Mouse (Mus musculus) frontal cortex, postnatal 10 days (tissue): ENCODE results near the gene Lcmt2.

Experiments
- DNase-seq, 2 experiments: peaks; one replicate each; pipeline ENCODE4 v3.0.0; 2022; ENCODE audit warnings: low spot score in 2 of 2, mixed read lengths in 1 of 2

Gene Lcmt2

DNA sequence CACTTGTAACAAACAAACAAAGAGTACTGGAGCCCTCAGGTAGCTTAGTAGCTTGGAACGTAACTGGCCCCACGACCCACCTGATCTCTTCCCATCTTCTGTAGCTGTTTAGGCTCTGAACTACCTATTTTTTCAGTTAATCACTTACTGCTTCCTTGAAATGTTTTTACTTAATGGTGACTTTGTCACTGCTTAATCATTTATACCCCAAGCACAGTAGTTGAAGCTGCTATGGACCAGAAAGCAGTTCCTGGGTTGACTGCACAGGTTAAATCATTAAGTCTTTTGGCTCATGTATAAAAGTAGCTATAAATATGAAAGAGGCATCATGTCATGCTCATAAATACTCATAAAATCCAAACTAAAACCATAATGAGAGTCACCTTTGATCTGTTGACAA is 25.0 kb downstream of the Lcmt2 start:
- no peak for DNase-seq

DNA sequence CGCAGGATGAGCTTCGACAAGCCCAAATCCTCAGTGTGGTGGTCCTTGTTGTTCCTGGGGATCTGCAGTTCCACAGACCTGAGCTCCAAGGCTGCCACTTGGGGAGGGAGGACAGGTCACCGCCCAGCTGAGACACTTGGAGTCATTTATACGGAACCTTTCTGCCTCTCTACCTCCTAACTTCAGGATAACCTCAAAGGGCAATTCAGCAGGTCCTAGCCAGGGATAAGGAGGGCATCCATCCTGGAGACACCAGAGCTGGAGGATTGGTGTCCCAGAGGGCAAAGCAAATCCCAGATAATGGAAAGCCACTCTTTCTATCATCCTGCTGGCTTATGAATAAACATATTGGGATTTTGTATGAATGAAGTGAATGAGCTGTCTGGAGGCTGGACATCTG is 30.8 kb downstream of the Lcmt2 start, which contains the start of gene Tgm7:
Gene Tgm7, minus strand, starts transcription at position 101 of the 400 bp plus-strand sequence.
- no peak for DNase-seq

DNA sequence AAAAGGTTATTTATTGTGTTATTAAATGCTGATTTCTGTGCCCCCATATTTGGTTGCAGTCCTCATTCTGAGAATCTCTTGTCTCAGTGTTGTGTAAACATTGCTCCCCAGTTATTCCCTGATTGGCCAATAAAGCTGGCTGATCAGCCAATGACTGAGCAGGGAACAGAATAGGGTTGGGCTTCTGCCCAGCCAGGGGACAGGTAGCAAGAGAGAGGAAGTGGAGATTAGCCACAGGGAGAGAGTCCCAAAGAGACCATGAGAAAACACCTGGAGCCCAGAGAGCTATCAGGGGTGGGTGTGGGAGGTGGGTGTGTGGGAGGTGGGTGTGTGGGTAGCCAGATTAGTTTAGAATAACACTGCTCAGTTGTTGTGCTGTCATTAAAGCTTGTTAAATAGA is 34.5 kb downstream of the Lcmt2 start:
- no peak for DNase-seq

DNA sequence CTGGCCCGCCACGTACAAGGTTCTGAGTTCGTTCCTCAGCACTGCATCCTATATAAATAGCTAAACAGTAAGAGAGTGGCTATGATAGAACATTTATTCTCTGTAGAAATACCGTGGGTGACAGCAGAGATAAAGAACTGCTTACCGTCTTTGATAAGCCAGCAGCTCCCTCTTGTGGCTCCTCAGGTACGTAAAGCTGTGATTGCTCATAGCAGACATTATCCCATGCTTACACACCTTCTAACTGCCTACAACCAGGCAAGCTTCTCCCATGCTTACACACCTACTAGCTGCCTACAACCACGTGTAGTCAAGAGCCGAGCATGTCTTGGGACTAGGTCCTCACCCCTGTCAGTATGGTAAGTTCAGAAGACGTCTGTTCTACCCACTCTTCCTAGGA is 38.4 kb downstream of the Lcmt2 start:
- peak; percentile 27 to 65 for DNase-seq

DNA sequence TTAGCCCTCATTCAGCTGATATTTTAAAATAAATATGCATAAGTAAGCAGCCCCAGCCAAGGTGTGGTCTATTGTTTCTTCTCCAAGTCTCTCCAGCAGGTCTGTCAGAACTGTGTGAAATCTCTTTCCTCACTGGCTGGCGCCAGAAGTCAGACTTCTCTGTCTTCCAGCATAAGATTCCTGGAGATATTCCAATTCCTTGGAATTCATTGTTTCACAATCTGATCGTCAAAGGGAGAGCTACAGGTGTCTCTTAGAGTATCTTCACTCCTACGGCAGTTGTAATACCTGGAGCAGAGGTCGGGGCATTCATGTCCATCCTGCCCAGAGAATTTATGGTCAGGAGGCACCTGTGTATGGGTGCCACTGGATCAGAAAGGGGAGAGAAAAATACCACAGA is 50.7 kb downstream of the Lcmt2 start:
- DNase-seq = no peak

DNA sequence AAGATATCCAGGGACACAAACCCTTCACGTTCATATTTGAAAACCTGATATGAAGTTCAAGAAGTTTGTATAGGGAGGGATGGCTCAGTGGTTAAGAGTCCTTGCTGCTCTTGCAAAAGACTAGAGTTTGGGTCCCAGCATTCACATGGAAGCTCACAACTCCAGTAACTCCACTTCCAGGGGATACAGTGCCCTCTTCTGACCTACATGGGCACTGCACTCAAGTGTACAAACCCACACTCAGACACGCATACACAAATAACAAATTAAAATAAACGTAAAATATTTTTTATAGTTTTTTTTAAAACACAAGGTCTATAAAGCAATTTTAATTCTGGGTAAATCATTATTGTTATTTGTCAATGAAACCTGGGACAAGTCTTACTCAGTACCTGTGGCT is 51.9 kb downstream of the Lcmt2 start:
- no peak for DNase-seq

DNA sequence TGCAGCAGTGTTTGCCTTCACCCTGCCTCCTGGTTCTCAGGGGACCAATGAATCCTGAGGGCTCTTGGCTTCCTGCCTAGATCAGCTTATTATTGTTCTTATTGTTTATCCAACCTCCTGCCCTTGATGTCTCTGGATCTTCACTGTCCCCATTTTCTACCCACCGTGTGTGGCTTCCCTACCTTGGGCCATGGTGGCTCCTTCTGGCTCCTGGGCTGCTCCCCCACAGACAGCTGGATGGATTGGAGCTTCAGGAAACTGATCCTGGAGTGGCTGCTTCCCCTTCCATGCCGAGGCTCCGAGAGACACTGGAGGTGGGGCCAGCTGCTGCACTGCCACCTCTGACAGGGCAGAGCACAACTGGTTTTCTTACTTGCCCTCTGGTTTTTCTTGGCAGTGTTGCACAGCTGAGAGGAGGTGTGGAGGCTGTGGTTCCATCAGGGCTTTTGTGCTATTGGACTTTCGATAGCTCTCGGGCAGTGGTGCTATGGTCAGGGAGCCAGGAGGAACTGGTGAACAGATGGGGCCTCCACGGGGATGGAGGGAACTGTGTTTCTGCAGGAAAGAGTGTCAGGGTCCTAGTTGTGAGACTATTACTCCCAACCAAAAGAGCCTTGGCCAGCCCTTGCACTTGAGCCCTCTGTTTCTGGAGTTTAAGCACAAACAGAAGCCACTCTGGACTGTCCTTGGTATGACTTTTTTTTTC is 54.8 kb downstream of the Lcmt2 start, which contains the start of gene Tgm5:
Gene Tgm5, minus strand, starts transcription at position 362 of the 706 bp plus-strand sequence.
- no peak for DNase-seq

DNA sequence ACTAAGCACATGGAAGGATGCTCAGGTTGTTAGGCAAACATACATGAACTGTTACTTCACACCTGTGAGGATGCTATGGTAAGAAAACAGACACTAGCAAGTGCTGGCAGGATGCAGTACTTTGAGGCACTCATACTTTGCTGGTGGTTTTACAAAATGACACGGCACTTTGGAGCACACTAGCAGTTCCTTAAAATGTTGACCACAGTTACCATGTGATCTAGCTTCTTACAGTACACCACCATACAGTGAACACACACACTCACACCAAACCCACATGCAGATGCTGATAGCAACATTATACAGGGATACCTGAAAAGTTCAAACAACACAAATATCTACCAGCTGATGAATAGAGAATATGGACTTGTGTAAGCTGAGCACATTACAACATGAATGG is 57.8 kb downstream of the Lcmt2 start:
- DNase-seq = no peak
